ENCODE assay signal across 8 mouse cellular contexts in genomic region chr19:8839103-8839907, GRCm38 (mm10). TPM values are rescaled to one million over a fixed set of nuclear protein-coding genes. Genes with fewer than 3 reads are reported as not detected.
A peak's percentile ranks its signal among the peaks of the same experiment; 100 is the strongest.
DNase-seq lines count a peak whose midpoint lies in the region; ATAC-seq lines count a peak whose summit lies in the region.

Gene Gng3, minus strand, starts transcription at chr19:8839194.

- DNase-seq in heart, adult 18-20 months, result no peak
- peak; percentile 88 for DNase-seq in R1 (ENCODE audit: low read depth, low spot score)
- peak; percentile 80 to 81 for DNase-seq in layer of hippocampus, adult 18-20 months (ENCODE audit: low spot score in 2 of 2)
- DNase-seq in thymus, postnatal 36 days, result no peak

- peaks cover 7% of the 10 kb centered on the region for H3K36me3 ChIP-seq in heart, embryonic 11.5 days (ENCODE audit: control insufficient read depth, insufficient read depth, low read length)
- peaks cover 14% of the 10 kb centered on the region for H3K36me3 ChIP-seq in embryonic facial prominence, embryonic 15.5 days
- H3K36me3 ChIP-seq in macrophage (ENCODE audit: inconsistent target), result peaks cover 7% of the 10 kb centered on the region; the same call in 1 of the 2 replicates
- 0 out of 2 replicates have a peak, but pooled peaks cover 5% of the 10 kb centered on the region for H3K36me3 ChIP-seq in stomach, embryonic 16.5 days (ENCODE audit: control insufficient read depth, insufficient read depth, low read length)

- peak within 1 kb of the TSS; percentile 81 for H3K4me2 ChIP-seq in heart, embryonic 11.5 days
- peak within 1 kb of the TSS; percentile 88 for H3K4me2 ChIP-seq in embryonic facial prominence, embryonic 15.5 days (replicated peaks)
- H3K4me2 ChIP-seq in stomach, embryonic 16.5 days (ENCODE audit: low read depth, low read length), result peak within 1 kb of the TSS; percentile 96

- no peaks in the 10 kb centered on the region for H3K9me3 ChIP-seq in heart, embryonic 11.5 days (replicated peaks; ENCODE audit: control insufficient read depth, low read length)
- H3K9me3 ChIP-seq in embryonic facial prominence, embryonic 15.5 days (replicated peaks), result no peaks in the 10 kb centered on the region
- no peaks in the 10 kb centered on the region for H3K9me3 ChIP-seq in stomach, embryonic 16.5 days (replicated peaks; ENCODE audit: control insufficient read depth, low read length)

- H3K27ac ChIP-seq in heart, embryonic 11.5 days (ENCODE audit: low read depth, low read length), result peak within 1 kb of the TSS; percentile 94
- H3K27ac ChIP-seq in embryonic facial prominence, embryonic 15.5 days (replicated peaks), result peak within 1 kb of the TSS; percentile 98
- peak within 1 kb of the TSS; percentile 34; the same call in 1 of the 2 replicates for H3K27ac ChIP-seq in macrophage
- peak within 1 kb of the TSS; percentile 97 for H3K27ac ChIP-seq in stomach, embryonic 16.5 days (ENCODE audit: low read length)

- H3K79me2 ChIP-seq in macrophage (ENCODE audit: inconsistent target), result peaks cover 11% of the 10 kb centered on the region; the same call in 1 of the 2 replicates

- no peak for ATAC-seq in heart, embryonic 11.5 days (replicated peaks; ENCODE audit: insufficient number of reproducible peaks, low FRiP score, low TSS enrichment)
- ATAC-seq in embryonic facial prominence, embryonic 15.5 days (ENCODE audit: insufficient number of reproducible peaks, low FRiP score, low TSS enrichment, low read depth), result no peak
- ATAC-seq in stomach, embryonic 16.5 days (ENCODE audit: insufficient read depth, low FRiP score), result no peak; the same call in 1 of the 2 replicates

- no peaks in the 10 kb centered on the region for H3K27me3 ChIP-seq in heart, embryonic 11.5 days (ENCODE audit: control insufficient read depth, insufficient read depth, low read length)
- H3K27me3 ChIP-seq in embryonic facial prominence, embryonic 15.5 days, result no peaks in the 10 kb centered on the region
- no peaks in the 10 kb centered on the region for H3K27me3 ChIP-seq in stomach, embryonic 16.5 days (ENCODE audit: control insufficient read depth, insufficient read depth, low read length)

- H3K4me1 ChIP-seq in heart, embryonic 11.5 days (ENCODE audit: control insufficient read depth, insufficient read depth, low read length), result peaks cover 27% of the 10 kb centered on the region
- peaks cover 32% of the 10 kb centered on the region for H3K4me1 ChIP-seq in embryonic facial prominence, embryonic 15.5 days
- H3K4me1 ChIP-seq in stomach, embryonic 16.5 days (ENCODE audit: control insufficient read depth, insufficient read depth, low read length), result peaks cover 16% of the 10 kb centered on the region

- 47% methylated on average over 11 of the region's 11 CpGs for WGBS in heart, embryonic 11.5 days (ENCODE audit: insufficient replicate concordance)
- 55% methylated on average over 11 of the region's 11 CpGs for WGBS in embryonic facial prominence, embryonic 15.5 days
- 96% methylated on average over 11 of the region's 11 CpGs for WGBS in macrophage (ENCODE audit: missing documents)
- WGBS in stomach, embryonic 16.5 days, result 66% methylated on average over 11 of the region's 11 CpGs

- peak within 1 kb of the TSS; percentile 59 for H3K4me3 ChIP-seq in heart, embryonic 11.5 days (ENCODE audit: low read depth, low read length)
- H3K4me3 ChIP-seq in embryonic facial prominence, embryonic 15.5 days (replicated peaks), result peak within 1 kb of the TSS; percentile 61
- H3K4me3 ChIP-seq in macrophage (ENCODE audit: inconsistent target), result peak within 1 kb of the TSS; percentile 39
- peak within 1 kb of the TSS; percentile 66 for H3K4me3 ChIP-seq in stomach, embryonic 16.5 days (replicated peaks; ENCODE audit: low read length)

- peak within 1 kb of the TSS; percentile 88 for H3K9ac ChIP-seq in heart, embryonic 11.5 days (ENCODE audit: low read depth, low read length)
- peak within 1 kb of the TSS; percentile 80 for H3K9ac ChIP-seq in embryonic facial prominence, embryonic 15.5 days
- peak within 1 kb of the TSS; percentile 91 for H3K9ac ChIP-seq in stomach, embryonic 16.5 days (ENCODE audit: low read length)

RNA-seq across cellular contexts. Expression of gene Gng3, which starts in this region (rescaled TPM):
- 3.5 and 4.2 TPM in 2 replicates for polyA plus RNA-seq in heart, embryonic 11.5 days (2014; fragmentation: Nextera tagmentation; extraction: Ambion mirVana)
- total RNA-seq in heart, adult 18-20 months (2021), result not detected
- 5.1 and 7.5 TPM in 2 replicates for polyA plus RNA-seq in embryonic facial prominence, embryonic 15.5 days (2015; fragmentation: Nextera tagmentation; extraction: Ambion mirVana)
- total RNA-seq in layer of hippocampus, adult 18-20 months (2021), result 100 to 1,000 TPM; 153 TPM
- under 1 TPM in 2 of 26 experiments, not detected in 24; 0.33 to 0.43 TPM for total RNA-seq in macrophage (2018; cell fraction: chromatin; rRNA removed)
- total RNA-seq in macrophage (2018; cell fraction: cytosol; rRNA removed), result under 1 TPM in 2 of 26 experiments, not detected in 24; 0.09 to 0.10 TPM
- total RNA-seq in macrophage (2018; cell fraction: nucleus; rRNA removed), result under 1 TPM in 5 of 26 experiments, not detected in 21; 0.23 to 0.58 (median 0.33) TPM
- polyA plus RNA-seq in macrophage (2018), result not detected in 3 replicates
- polyA plus RNA-seq in stomach, embryonic 16.5 days (2015; fragmentation: Nextera tagmentation; extraction: Ambion mirVana), result 10.4 and 10.7 TPM in 2 replicates

Comparison
In these comparisons a context has a peak if more than half of its experiments do, and no peak if none do; other contexts are left out.
1. RNA of gene Gng3 (total RNA-seq): 153 TPM in layer of hippocampus, adult 18-20 months; not detected in heart, adult 18-20 months; every median in the first group is over 100 times any median in the second.
2. H3K27ac ChIP-seq: peak in every context shown above with its lines; median percentile 98 in embryonic facial prominence, embryonic 15.5 days; 97 in stomach, embryonic 16.5 days; 94 in heart, embryonic 11.5 days; 34 in macrophage.
3. DNase-seq: peak in R1 (single experiment) and layer of hippocampus, adult 18-20 months (2 of 2); none in heart, adult 18-20 months (0 of 2) and thymus, postnatal 36 days (0 of 2).
4. Peak in every context shown above with its lines, with median percentiles within 50 percentile points of each other: H3K4me2 ChIP-seq, H3K4me3 ChIP-seq and H3K9ac ChIP-seq.